Mouse (Mus musculus) CD4-positive helper T cell, adult 2 months (primary cell): ENCODE measurements at regions not wholly inside any gene's neighbourhood (a gene's known extent, or its start where the extent isn't known, plus 50 kb on each side); places are given as distances from the start of the nearest gene placed in this dataset.

Experiments
- DNase-seq: peaks from one replicate; pipeline ENCODE4 v3.0.0-alpha.2; 2012; ENCODE audit warnings: low read depth, missing footprints, low spot score

DNA sequence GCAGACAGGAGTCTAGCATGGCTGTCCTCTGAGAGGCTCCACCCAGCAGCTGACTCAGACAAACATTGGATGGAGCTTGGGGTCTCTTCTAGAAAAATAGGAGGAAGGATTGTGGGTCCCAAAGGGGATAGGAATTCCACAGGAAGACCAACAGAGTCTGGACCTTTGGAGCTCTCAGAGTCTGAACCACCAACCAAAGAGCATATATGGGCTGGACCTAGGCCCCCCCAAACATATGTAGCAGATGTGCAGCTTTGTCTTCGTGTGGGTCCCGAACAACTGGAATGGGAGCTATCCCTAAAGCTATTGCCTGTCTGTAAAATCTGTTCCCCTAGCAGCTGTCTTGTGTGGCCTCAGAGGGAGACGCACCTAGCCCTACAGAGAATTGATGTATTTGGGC, 50.1 kb upstream of the Cpm start:
- no peak for DNase-seq

DNA sequence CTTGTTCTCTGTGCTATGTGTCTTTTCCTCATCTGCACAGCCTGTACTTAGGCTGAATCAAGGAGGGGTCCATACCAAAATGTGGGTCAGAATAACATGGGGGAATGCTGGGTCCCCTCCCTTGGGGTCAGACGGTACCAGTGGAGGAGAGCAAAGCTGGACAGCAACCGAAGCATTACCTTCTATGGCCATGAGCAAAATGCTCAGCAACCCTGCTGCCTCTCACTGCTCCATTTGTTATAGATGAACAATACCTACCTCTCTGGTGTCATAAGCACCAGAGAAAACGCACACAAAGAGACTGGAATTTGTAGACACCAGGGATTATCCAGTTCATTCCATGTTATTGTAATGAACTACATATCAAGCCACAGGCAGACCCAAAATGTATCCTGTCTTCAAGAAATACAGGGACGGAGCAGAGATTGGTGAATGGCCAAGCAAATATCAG, 50.6 kb upstream of the Cpm start:
- DNase-seq, result no peak

DNA sequence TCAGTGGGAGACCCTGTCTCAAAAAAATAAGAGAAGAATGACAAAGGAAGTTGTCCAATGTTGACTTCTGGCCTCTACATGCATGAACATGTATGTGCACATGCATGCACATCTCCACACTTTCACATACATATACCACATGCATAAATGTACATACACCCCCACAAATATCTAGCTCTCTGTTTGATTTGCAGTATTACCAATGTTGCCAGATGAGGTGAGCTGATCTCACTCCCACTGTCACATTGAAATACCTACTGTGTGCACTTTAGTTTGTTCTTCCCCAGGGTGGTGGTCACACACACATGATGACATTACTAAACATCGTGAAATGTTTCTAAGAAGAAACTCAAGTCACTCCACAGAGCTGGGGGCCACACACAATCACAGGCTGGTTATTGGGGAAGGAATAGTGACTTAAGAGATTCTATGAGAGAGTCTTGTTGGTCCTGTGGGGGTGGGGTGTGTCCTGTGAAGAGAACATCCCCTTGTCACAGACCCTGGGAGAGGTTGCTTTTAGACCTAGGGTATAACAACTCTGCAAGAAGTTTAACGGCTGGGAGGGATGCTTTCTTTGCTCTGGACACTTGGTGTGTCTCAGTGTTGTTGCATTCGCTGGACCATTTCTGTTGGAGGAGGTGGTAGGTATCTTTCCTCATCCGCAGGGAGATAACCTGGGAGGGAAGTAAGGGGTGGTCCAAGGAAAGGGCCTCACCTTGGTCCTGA, 51.2 kb upstream of the Cpm start:
- DNase-seq, result no peak

DNA sequence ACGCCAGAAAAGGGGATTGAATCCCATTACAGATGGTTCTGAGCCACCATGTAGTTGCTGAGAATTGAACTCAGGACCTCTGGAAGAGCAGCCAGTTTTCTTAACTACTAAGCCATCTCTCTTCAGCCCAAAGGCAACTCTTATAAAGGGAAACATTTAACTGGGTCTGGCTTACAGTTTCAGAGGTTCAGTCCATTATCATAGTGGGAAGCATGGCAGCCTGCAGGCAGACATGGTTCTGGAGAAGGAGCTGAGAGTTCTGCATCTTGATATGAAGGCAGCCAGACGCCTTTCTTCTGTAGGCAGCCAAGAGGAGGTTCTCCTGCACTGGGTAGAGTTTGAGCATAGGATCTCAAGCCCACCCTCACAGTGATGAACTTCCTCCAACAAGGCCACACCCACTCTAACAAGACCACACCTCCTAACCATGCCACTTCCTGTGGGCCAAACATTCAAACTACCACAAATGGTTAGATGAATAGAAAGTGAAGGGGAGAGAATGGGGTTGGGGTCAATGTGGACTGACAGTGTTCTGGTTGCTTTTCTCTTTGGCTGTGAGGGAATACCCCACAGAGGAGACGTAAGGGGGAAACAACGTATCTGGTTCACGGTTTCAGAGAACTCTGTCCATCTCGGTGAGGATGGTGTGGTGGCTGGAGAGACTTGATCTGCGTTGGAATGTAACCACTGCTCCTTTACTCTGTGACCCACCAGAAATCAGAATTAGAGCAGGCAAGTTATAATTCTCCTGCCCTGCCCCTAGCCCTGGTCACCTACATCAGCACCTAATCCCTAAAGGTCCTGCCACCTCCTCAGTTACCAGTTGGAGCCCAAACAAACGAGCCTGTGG, 52.2 kb upstream of the Cpm start:
- no peak for DNase-seq

DNA sequence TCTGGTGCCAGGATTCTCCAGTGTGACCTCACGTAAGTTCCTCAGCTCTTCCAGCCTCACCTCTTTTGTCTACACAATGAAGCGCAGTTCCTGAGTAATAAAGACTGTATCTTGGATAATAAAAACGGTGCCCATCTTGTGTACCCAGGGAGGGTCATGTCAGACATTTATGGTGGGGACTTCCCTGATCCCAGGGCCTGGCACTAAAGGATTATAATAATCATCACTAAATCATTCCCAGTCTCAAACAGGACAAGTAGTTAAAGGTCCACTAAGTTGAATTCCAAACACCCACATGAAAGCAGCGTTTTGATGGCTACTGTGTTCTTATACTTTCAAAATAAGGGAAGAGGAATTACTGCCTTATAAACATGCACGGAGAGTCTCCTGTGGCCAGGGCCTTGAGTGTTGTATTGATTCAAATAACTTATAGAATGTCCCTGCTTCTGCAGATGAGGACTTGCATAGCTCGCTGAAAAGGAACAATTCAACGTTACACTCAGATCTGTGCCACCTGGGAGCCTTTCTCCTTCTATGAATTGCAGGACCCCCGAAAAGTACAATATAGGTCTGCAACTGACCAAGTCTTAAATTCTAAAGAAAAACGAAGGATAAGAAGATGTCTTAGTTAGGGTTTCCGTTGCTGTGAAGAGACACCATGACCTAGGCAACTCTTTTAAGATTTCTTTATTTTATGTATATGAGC, 53.0 kb upstream of the Cpm start:
- no peak for DNase-seq

DNA sequence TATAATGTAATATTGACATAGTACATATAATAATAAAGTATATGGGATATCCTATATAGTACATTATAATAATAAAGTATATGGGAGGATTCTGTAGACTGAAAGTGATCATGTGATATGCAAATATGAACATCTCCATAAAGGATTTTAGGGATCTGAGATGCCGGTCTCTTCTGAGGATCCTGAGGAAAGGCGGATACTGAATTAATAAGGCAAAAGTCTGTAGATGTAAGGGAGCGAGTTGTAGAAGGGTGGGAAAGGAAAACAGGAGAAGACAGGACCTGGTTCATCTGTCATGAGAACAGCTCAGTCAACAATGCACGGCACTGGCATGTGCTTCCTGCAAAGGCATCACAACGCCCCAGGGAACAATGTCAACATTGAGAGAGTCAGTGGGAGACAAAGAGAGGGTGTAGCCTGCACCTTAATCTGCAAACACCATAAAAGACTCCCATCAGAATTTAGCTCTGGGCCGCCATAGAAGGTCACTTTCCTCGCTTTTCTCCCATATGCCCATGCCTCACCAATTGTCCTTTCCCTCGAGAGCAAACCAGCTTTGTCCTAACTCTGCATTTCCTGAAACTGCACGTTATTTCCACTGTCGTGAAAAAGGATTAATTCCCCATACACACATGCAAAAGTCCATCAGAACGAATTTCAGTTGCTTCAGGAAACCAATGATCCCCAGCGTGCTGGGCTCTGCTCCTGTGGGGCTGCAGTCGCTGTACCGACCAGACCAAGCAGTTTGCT, 53.7 kb upstream of the Cpm start:
- DNase-seq, result no peak

DNA sequence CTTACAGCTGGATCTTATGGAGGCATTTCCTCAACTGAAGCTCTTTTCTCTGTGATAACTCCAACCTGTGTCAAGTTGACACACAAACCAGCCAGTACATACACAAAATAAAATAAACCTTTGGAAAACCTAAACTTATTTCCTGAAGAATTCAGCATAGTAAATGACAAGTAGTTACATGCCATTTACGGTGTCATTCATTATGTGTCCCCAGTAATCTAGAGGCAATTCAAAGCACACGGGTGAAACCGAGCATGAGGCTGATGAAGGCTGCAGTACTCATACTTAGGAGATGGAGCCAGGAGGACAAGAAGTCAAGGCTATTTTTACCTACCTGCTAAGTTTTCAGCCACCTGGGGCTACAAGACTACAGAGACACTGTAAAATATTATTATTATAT, 54.4 kb upstream of the Cpm start:
- DNase-seq, result no peak

DNA sequence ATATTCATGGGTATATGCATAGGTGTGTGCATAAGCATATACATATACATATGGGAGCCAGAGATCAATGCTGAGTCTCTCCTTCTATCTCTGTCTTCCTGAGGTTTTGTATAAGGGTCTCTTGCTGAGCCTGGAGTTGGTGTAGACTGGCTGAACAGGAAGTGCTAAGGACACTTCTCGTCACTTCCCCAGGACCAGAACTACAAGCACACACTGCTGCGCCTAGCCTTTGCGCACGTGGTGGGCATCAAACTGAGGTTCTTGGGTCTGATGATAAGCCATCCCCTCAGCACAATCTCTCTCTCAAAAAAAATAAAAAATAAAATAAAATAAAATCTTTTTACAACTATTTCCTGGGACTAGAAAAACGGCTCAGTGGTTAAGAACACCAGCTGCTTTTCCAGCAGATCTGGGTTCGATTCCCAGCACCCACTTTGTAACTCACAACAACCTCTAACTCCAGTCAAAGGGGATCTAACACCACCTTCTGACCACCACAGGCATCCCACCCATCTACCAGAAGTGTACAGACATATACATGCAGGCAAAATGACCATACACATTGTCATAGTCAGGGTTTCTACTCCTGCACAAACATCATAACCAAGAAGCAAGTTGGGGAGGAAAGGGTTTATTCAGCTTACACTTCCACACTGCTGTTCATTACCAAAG, 55.1 kb upstream of the Cpm start:
- no peak for DNase-seq

DNA sequence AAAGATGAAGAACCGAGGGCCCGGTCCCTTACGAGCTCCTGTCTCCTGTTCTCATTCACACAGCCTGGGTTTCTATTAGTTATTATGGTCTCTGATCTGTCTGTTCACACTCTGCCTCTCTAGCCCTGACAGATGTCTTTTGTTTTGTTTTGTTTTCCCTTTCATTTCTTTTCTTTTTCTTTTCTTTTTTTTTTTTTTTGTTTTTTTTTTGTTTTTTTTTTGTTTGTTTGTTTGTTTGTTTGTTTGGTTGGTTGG, 55.8 kb upstream of the Cpm start:
- no peak for DNase-seq

DNA sequence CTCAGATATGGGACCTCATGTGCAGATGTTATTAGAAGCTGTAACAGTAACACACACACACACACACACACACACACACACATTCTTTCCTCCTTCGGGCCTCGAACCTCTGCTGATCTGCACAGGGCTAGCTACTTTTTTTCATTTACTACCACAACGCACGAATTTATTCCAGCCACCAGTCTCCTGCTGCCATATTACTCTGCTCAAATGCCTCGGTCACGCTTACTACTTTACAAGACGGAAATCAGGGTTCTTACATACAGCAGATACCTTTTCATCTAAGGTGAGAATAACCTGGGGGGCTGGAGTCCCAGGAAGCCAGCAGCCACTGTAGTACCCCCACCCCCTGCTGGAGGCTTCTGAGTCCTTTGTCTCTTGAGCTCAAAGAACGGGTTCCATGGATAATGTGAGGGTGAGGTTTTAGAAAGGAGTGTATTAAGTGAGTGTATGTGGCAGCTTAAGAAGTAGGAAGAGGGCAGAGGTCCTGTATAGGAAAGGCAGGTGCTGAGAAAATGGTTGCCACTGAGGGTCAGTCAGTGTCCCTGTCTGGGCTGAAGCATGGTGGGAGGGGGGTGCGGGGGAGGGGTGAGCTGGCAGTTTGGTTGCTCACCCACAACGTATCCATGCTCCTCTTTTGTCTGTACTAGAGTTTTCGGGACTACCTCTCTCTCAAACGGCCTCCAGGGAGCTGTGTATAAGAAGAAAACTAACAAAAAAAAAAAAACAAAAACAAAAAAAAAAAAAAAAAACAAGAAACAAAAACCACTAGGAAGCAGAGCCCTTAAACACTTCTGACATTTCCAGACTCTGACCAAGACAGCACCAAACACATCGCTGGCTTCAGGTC, 56.3 kb upstream of the Cpm start:
- no peak for DNase-seq

DNA sequence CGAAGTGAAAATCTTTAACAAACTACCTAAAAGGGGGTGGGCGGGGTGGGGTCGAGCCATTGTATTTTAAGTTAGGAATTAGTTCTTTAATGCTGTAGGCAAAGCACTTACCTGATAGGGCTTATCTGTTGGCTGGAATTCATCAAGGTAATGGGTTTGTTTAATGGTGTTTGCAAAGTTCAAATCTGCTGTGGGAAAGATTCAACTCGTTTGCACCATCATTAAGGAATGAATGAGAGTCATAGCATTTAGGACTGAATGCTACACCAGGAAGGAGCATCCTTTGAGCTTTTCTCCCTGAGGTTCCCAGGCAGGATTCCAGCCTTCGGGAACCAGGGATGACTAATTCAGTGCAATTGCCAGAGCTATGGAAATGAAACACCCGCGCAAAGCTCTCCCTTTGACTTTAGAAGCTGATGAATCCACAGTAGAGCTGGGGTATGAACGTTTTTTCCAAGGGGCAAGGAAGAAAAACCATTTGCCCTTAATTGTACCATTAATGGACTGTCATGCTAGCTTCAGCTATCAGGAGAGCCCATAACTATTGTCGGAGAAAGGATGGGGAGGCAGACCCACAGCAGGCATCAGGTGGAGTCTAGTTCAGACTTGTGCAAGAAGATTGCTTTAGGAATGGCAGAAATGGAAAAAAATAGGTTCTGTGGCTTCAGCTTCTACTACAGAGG, 57.3 kb upstream of the Cpm start:
- no peak for DNase-seq

DNA sequence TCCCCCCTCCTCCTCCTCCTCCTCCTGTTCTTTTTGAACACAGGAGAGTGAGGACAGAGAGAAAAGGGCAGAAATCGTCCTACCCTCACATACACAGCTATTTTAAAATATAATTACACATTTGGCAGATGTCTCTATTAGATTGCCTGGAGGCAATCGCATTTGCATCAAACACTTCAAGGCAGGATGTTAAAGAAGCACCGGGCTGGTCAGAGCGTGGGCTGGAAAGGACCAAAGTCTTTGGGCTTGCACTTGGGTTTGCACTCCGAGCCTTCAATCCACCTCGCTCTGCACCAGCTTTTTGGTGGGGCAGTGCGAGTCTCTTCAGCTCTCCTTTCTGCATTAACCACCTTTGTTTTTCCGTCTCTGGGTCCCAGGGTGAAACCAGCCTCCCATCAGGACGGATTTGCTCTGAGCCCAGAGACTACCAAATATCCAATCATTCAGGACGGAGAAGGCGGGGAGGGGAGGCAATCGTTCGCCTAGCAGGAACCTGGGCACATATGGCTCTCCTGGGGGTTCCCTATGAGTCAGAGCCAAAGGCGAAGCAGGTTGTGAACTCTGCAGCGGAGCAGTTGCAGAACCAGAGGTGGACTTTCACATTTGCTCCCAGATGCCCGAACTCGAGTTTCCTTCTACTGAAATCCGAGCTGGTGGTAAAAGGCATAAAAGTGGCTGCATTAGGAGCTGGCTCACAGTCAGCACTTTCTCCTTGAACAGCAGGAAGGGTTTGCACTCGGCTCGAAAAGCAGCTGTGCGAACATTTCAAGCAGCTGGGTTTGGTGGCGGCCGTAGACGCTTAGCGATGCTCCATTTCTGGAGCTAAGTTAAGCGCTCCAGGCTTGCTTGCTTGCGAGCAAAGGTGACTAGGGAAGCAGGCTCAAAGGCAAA, 58.1 kb upstream of the Cpm start:
- peak; percentile 33 for DNase-seq

DNA sequence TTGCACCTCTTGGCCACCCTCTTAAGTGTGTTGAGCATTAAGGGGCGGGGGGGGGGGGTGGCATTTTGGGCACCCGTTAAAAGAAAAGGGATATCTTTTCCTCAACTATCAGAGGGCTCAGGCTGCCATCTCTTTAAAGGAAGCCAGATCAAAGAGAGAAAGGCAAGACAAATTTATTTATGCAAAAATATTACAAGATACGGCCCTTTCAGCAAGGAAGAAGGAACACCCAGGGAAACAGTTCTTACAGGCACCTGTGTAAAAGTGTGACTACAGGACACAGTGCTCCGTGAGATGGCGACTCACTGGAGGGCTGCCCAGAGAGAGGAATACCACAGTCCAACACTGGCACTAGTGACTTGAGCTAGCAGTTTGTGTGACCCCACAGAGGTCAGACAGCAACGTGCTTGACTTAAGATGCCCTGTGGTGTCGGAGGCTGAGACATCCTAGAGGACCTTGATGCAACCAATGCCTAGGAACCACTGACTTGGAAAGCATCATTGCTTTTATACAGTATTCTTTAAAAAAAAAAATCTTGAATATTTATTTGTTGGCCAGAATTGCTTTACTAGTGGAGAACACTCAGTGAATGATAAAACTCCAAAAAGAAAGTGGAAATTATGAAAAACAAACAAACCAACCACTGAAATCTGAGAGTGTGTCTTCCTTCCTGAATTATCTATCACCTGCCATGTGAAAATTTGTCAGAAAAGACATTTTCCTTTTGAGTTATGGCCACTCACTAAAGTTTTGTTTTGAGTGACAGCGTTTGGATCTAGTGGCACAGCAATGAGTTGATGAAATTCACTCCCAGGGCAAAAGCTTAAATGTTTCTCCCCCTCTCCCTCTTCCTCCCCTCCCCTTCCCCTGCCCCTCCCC, 59.0 kb upstream of the Cpm start:
- no peak for DNase-seq

DNA sequence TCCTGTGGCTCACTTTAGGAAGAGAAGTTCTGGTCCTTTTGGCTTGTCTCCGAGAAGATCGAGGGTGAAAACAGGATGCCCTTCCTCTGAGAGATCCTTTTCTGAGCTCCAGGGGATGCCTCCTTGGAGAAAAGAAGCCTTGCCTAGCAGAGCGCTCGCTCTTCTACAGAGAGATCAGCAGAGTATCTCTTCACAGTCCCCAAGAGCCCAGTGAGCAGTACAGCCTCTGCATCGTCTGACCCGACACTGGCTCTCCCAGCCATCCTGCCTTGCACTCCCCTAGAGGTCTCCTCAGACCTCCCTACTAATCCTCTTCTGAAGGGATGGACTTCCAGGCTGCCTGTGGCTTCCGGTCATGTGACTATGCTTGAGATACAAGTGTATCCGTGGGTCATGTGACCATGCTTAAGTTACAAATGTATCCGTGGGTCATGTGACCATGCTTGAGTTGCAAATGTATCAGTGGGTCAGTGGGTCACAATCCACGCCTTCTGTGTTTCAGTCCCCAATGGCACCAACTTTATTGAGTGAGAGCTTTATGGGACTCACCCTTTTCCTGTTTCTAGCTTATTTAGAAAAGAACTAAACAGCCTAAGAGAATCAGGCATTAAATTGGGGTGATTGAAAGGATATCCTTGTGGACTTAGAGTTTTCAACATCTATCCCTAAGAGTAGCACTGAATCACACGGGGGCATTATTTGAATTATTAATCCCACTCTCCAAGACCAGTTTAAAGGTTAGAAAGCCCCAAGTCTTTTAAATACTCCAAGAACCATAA, 59.8 kb upstream of the Cpm start:
- DNase-seq, result no peak

DNA sequence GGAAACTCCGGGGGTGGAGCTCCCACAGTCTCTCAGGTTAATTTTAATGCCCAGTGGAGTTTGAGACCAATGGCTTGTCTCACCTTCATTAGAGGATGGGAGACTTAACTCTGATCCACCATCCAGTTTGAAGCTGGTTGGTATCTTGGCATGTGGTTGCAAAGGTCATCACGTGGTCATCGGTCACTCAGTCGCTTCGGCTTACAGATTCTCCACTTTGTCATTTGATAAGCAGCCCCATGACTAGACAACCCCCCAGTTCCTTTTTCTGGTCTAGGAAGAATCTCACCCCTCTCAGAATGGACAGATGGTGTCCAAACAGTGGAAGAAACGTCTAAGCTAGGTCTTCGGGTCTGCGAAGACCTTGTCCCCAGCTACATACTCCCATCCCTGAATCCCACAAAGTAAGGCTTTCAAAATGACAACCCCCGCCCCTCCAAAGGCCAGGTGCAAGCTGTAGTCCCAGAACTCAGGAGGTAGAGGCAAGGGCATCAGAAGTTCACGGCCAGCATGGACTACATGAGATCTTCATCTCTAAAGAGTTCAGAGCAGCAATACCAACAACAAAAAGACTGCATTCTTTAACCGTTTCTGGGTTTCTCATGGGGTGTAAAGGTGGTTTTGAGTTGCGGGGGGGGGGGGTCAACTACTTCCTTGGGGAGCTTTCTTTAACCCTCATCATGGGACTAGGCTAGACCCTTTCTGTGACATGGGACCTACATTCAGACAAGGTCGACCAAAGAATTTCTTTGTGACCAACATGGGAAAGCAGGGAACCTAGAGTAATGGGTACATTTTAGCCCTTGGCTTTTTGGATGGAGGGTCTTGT, 60.6 kb upstream of the Cpm start:
- DNase-seq, result no peak

DNA sequence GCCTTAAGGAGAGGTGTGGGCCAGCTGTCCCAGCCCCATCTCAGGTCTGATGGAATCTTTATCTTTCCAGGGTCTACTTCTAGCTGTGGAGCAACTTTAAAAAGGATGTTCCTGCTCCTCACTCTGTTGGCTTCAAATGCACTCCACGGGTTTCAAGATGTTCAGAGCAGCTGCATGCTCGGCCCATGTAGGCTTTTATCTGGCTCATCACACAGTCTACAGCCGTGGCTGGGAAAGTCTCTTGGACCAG, 61.2 kb upstream of the Cpm start:
- no peak for DNase-seq
